ENCODE assay signal across 25 mouse cellular contexts in genomic region chr2:160987503-160987902, GRCm38 (mm10).
A peak's percentile ranks its signal among the peaks of the same experiment; 100 is the strongest.
DNase-seq lines count a peak whose midpoint lies in the region; ATAC-seq and TF ChIP-seq lines count a peak whose summit lies in the region.
"Had no signal": no experiment of that assay in that cellular context is flagged by ENCODE, and none has a peak within 500 bp of the region (broad histone marks: within the 10 kb centered on the region; RNA-seq: fewer than 3 reads in every experiment).

No protein-coding gene starts in this region.

- no peak for TF ChIP-seq POLR2A in ES-Bruce4 (IDR thresholded peaks at IDR 0.05; ENCODE audit: insufficient read depth, low read length)

- peak; percentile 84 for ATAC-seq in megakaryocyte, adult 5-6 weeks (ENCODE audit: poor library complexity, severe bottlenecking)
- ATAC-seq: forebrain, embryonic 15.5 days; Patski had no signal

- DNase-seq in fat pad, adult 2 months (ENCODE audit: extremely low read depth, low read depth, low spot score), result peak; percentile 63
- no peak for DNase-seq in layer of hippocampus, adult 2 months (ENCODE audit: low spot score in 2 of 2)
- DNase-seq in layer of hippocampus, adult 18-20 months (ENCODE audit: low spot score in 2 of 2), result no peak
- no peak for DNase-seq in left cerebral cortex, adult 18-20 months (ENCODE audit: low spot score in 2 of 2)
- DNase-seq: adrenal gland, postnatal 10 days; adrenal gland, postnatal 36 days; cerebellum, adult 11 months; cerebellum, adult 2 months; cerebellum, adult 9-11 months; cerebellum, postnatal 25 days; gastrocnemius, postnatal 25 days; heart, adult 18-20 months; heart, postnatal 10 days had no signal

- H3K9ac ChIP-seq in ES-Bruce4 (ENCODE audit: low read depth, poor library complexity, severe bottlenecking), result no peak overlapping the region
- H3K9ac ChIP-seq: embryonic facial prominence, embryonic 12.5 days; embryonic facial prominence, embryonic 15.5 days; forebrain, embryonic 12.5 days; forebrain, embryonic 15.5 days; heart, embryonic 12.5 days; heart, embryonic 15.5 days; hindbrain, embryonic 12.5 days; hindbrain, embryonic 15.5 days had no signal

- H3K4me3 ChIP-seq in ES-Bruce4 (ENCODE audit: low read depth, low read length), result no peak overlapping the region
- no peak overlapping the region for H3K4me3 ChIP-seq in layer of hippocampus, adult 2 months
- H3K4me3 ChIP-seq: embryonic facial prominence, embryonic 12.5 days; embryonic facial prominence, embryonic 15.5 days; forebrain, embryonic 12.5 days; forebrain, embryonic 15.5 days; heart, embryonic 12.5 days; heart, embryonic 15.5 days; hindbrain, embryonic 12.5 days; hindbrain, embryonic 15.5 days had no signal

- no peaks in the 10 kb centered on the region for H3K4me1 ChIP-seq in ES-Bruce4 (ENCODE audit: control insufficient read depth, insufficient read depth, low read length)
- H3K4me1 ChIP-seq: embryonic facial prominence, embryonic 12.5 days; embryonic facial prominence, embryonic 15.5 days; forebrain, embryonic 12.5 days; forebrain, embryonic 15.5 days; hindbrain, embryonic 12.5 days; hindbrain, embryonic 15.5 days had no signal

- no peak for TF ChIP-seq EP300 in ES-Bruce4 (IDR thresholded peaks at IDR 0.05; ENCODE audit: insufficient read depth, low read depth, low read length)

- peaks cover 4% of the 10 kb centered on the region; the same call in 1 of the 2 replicates for H3K9me3 ChIP-seq in ES-Bruce4 (replicated peaks; ENCODE audit: control insufficient read depth, insufficient read depth, low read length, poor library complexity, severe bottlenecking)
- H3K9me3 ChIP-seq: embryonic facial prominence, embryonic 12.5 days; embryonic facial prominence, embryonic 15.5 days; forebrain, embryonic 12.5 days; forebrain, embryonic 15.5 days; G1E; heart, embryonic 12.5 days; heart, embryonic 15.5 days; hindbrain, embryonic 12.5 days; hindbrain, embryonic 15.5 days had no signal

- H3K27me3 ChIP-seq in ES-Bruce4 (ENCODE audit: control insufficient read depth, insufficient read depth, low read length, poor library complexity, severe bottlenecking), result no peaks in the 10 kb centered on the region
- H3K27me3 ChIP-seq: embryonic facial prominence, embryonic 12.5 days; embryonic facial prominence, embryonic 15.5 days; forebrain, embryonic 12.5 days; forebrain, embryonic 15.5 days; heart, embryonic 12.5 days; heart, embryonic 15.5 days; hindbrain, embryonic 12.5 days; hindbrain, embryonic 15.5 days; Patski had no signal

- TF ChIP-seq CTCF in ES-Bruce4 (IDR thresholded peaks at IDR 0.05; ENCODE audit: low read depth, low read length), result no peak
- TF ChIP-seq CTCF in layer of hippocampus, adult 2 months (conservative IDR thresholded peaks at IDR 0.05), result no peak

- 0 out of 2 replicates have a peak overlapping the region, but pooled peaks have one; percentile 28 for H3K27ac ChIP-seq in ES-Bruce4 (ENCODE audit: insufficient read depth, low read length)
- H3K27ac ChIP-seq in layer of hippocampus, adult 2 months, result no peak overlapping the region
- H3K27ac ChIP-seq: embryonic facial prominence, embryonic 12.5 days; embryonic facial prominence, embryonic 15.5 days; forebrain, embryonic 12.5 days; forebrain, embryonic 15.5 days; heart, embryonic 15.5 days; hindbrain, embryonic 12.5 days; hindbrain, embryonic 15.5 days had no signal

- peaks cover 49% of the 10 kb centered on the region for H3K36me3 ChIP-seq in ES-Bruce4 (ENCODE audit: control insufficient read depth, insufficient read depth, low read length, poor library complexity, severe bottlenecking)
